Mouse (Mus musculus) CH12.LX (cell line): ENCODE measurements at regions not wholly inside any gene's neighbourhood (a gene's known extent, or its start where the extent isn't known, plus 50 kb on each side); places are given as distances from the start of the nearest gene placed in this dataset.

Experiments used
- DNase-seq: peaks from one replicate; pipeline ENCODE4 v3.0.0-alpha.2; 2013; ENCODE audit errors: extremely low read depth
- H3K27ac ChIP-seq: 2 replicates; pipeline ENCODE4 v1.5.1; 2012; ENCODE audit warnings: low read depth, mild to moderate bottlenecking, control low read depth, moderate library complexity; ENCODE audit not compliant: insufficient read depth
- H3K27me3 ChIP-seq: replicated peaks from 2 replicates; pipeline ENCODE3; 2012; ENCODE audit warnings: inconsistent platforms
- H3K36me3 ChIP-seq, 2 experiments: replicated peaks in 1 of 2; 2 replicates each; pipeline versions ENCODE3 to v1.6.1; 2012; ENCODE audit warnings: inconsistent platforms in 1 of 2, low read length in 1 of 2, mild to moderate bottlenecking in 1 of 2, mixed read lengths in 1 of 2, moderate library complexity in 1 of 2; ENCODE audit not compliant: control insufficient read depth in 1 of 2, insufficient read depth in 1 of 2
- H3K4me1 ChIP-seq, 2 experiments: 2 replicates each; pipeline ENCODE4 v1.6.1; 2012; ENCODE audit warnings: inconsistent platforms in 1 of 2, moderate library complexity in 1 of 2; ENCODE audit not compliant: insufficient read depth in 2 of 2, control insufficient read depth in 1 of 2
- H3K4me2 ChIP-seq: 2 replicates; pipeline ENCODE4 v1.6.1; 2012; ENCODE audit warnings: low read depth, mild to moderate bottlenecking, control low read depth; ENCODE audit not compliant: poor library complexity, insufficient read depth, severe bottlenecking
- H3K4me3 ChIP-seq, 3 experiments: fragments of 150-350 bp in 1 of 3; sonication (generic) in 1 of 3; replicated peaks in 1 of 3; 2 replicates each; pipeline versions ENCODE3 to v1.5.1; 2011 to 2012; ENCODE audit warnings: low read depth in 2 of 3, low read length in 2 of 3, mild to moderate bottlenecking in 2 of 3, moderate library complexity in 2 of 3, control low read depth in 1 of 3, improper control_type of control experiment in 1 of 3, inconsistent platforms in 1 of 3, mixed read lengths in 1 of 3; ENCODE audit not compliant: poor library complexity in 1 of 3
- H3K79me2 ChIP-seq: replicated peaks from 2 replicates; pipeline ENCODE4 v1.6.1; 2012; ENCODE audit warnings: mild to moderate bottlenecking, moderate library complexity; ENCODE audit not compliant: control insufficient read depth, poor library complexity, insufficient read depth, severe bottlenecking; ENCODE audit errors: extremely low read depth
- H3K9ac ChIP-seq: 2 replicates; pipeline ENCODE4 v1.6.1; 2012; ENCODE audit warnings: low read depth, mild to moderate bottlenecking, control low read depth, moderate library complexity; ENCODE audit not compliant: insufficient read depth
- H3K9me3 ChIP-seq: replicated peaks from 2 replicates; pipeline ENCODE3; 2012; ENCODE audit warnings: low read length, inconsistent platforms, mixed read lengths
- BHLHE40 ChIP-seq: IDR thresholded peaks from 2 replicates; pipeline ENCODE4 v1.6.1; 2011; ENCODE audit warnings: mild to moderate bottlenecking, low read depth, low read length, improper control_type of control experiment
- CHD1 ChIP-seq: IDR thresholded peaks from 2 replicates; pipeline ENCODE4 v1.6.1; 2012; ENCODE audit warnings: low read depth, low read length, improper control_type of control experiment, inconsistent platforms
- CHD2 ChIP-seq: IDR thresholded peaks from 2 replicates; pipeline ENCODE4 v1.6.1; 2011; ENCODE audit warnings: low read length, improper control_type of control experiment
- E2F4 ChIP-seq: IDR thresholded peaks from 2 replicates; pipeline ENCODE4 v1.6.1; 2011; ENCODE audit warnings: low read depth, low read length, improper control_type of control experiment; ENCODE audit not compliant: insufficient replicate concordance
- EP300 ChIP-seq: IDR thresholded peaks from 2 replicates; pipeline ENCODE4 v1.6.1; 2011; ENCODE audit warnings: low read length, improper control_type of control experiment
- GABPA ChIP-seq: IDR thresholded peaks from 2 replicates; pipeline ENCODE4 v1.6.1; 2012; ENCODE audit warnings: low read depth, low read length, improper control_type of control experiment, inconsistent platforms; ENCODE audit not compliant: insufficient replicate concordance
- HCFC1 ChIP-seq: IDR thresholded peaks from 2 replicates; pipeline ENCODE4 v1.6.1; 2012; ENCODE audit warnings: low read depth, mild to moderate bottlenecking, inconsistent platforms, low read length, improper control_type of control experiment
- KAT2A ChIP-seq: IDR thresholded peaks from 2 replicates; pipeline ENCODE4 v1.6.1; 2012; ENCODE audit warnings: low read length, improper control_type of control experiment, inconsistent platforms; ENCODE audit not compliant: insufficient replicate concordance
- MAFK ChIP-seq: IDR thresholded peaks from 2 replicates; pipeline ENCODE4 v1.6.1; 2011; ENCODE audit warnings: low read length, improper control_type of control experiment; ENCODE audit not compliant: insufficient replicate concordance
- MAX ChIP-seq: IDR thresholded peaks from 2 replicates; pipeline ENCODE4 v1.6.1; 2011; ENCODE audit warnings: low read length, improper control_type of control experiment
- MEF2A ChIP-seq: IDR thresholded peaks from 2 replicates; pipeline ENCODE4 v1.6.1; 2014; ENCODE audit warnings: low read depth, mild to moderate bottlenecking, inconsistent platforms, low read length, improper control_type of control experiment, borderline replicate concordance
- MXI1 ChIP-seq: IDR thresholded peaks from 2 replicates; pipeline ENCODE4 v1.6.1; 2011; ENCODE audit warnings: mild to moderate bottlenecking, low read depth, low read length, improper control_type of control experiment
- NELFE ChIP-seq: IDR thresholded peaks from 2 replicates; pipeline ENCODE4 v1.6.1; 2011; ENCODE audit warnings: low read depth, low read length, improper control_type of control experiment
- PAX5 ChIP-seq: IDR thresholded peaks from 2 replicates; pipeline ENCODE4 v1.6.1; 2012; ENCODE audit warnings: low read length, inconsistent platforms, mixed read lengths
- POLR2AphosphoS2 ChIP-seq: IDR thresholded peaks from 2 replicates; pipeline ENCODE4 v1.6.1; 2011; ENCODE audit warnings: low read depth, low read length, improper control_type of control experiment
- RAD21 ChIP-seq: IDR thresholded peaks from 2 replicates; pipeline ENCODE4 v1.6.1; 2011; ENCODE audit warnings: low read depth, mild to moderate bottlenecking, low read length, improper control_type of control experiment, moderate library complexity
- RCOR1 ChIP-seq: conservative IDR thresholded peaks from 2 replicates; pipeline ENCODE4 v1.6.1; 2012; ENCODE audit warnings: low read depth, mild to moderate bottlenecking, inconsistent platforms, low read length, improper control_type of control experiment
- TBP ChIP-seq: conservative IDR thresholded peaks from 2 replicates; pipeline ENCODE4 v1.6.1; 2011; ENCODE audit warnings: low read depth, low read length, improper control_type of control experiment
- TCF12 ChIP-seq: IDR thresholded peaks from 2 replicates; pipeline ENCODE4 v1.6.1; 2014; ENCODE audit warnings: low read depth, mild to moderate bottlenecking, inconsistent platforms, low read length, improper control_type of control experiment
- UBTF ChIP-seq: IDR thresholded peaks from 2 replicates; pipeline ENCODE4 v1.6.1; 2012; ENCODE audit warnings: low read depth, mild to moderate bottlenecking, inconsistent platforms, low read length, improper control_type of control experiment, moderate library complexity
- USF2 ChIP-seq: conservative IDR thresholded peaks from 2 replicates; pipeline ENCODE4 v1.6.1; 2011; ENCODE audit warnings: low read depth, low read length, improper control_type of control experiment
- ZC3H11A ChIP-seq: IDR thresholded peaks from 2 replicates; pipeline ENCODE4 v1.6.1; 2012; ENCODE audit warnings: low read depth, mild to moderate bottlenecking, inconsistent platforms, low read length, improper control_type of control experiment
- ZNF384 ChIP-seq: IDR thresholded peaks from 2 replicates; pipeline ENCODE4 v1.6.1; 2012; ENCODE audit warnings: low read depth, low read length, improper control_type of control experiment, inconsistent platforms
- dilution Hi-C: fragments of 300-500 bp; cut with MboI; formaldehyde crosslinking; loops from 2 replicates; pipeline ENCODE4 v1.14.3; 2020; ENCODE audit warnings: low sequenced_read_pairs; ENCODE audit not compliant: extremely low pct_unique_long_range_greater_than_20kb, extremely low pct_ligation_motif_present
- in situ Hi-C: fragments of 300-500 bp; cut with MboI; formaldehyde crosslinking; loops from 3 replicates; pipeline ENCODE4 v1.14.3; 2019; ENCODE audit warnings: low sequenced_read_pairs, low pct_ligation_motif_present, low pct_unique_long_range_greater_than_20kb, mixed read lengths

DNA sequence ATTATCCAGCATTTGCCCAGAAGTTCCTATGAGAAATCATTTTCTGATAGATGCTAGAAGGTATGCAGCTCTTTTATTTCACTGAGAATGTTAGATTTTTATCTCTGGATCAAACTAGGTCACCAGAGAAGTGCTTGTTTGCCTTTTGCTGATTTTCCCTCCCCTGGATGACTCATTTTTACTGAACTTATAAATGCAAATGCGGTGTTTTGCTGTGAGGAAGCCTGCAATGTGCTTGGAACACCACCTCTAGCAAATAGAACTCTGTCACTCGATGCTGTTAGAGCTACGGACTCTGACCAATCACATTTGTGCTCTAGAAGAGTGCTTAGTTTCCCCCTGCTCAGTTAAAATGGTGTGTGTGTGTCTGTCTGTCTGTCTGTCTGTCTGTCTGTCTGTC is 257.2 kb downstream of the Fzd1 start:
- Histone ChIP-seq H3K4me3 (no peak overlapping the region), H3K9ac (no peak overlapping the region), H3K9me3 (no peaks in the 10 kb centered on the region), H3K27ac (no peak overlapping the region), H3K79me2 (no peaks in the 10 kb centered on the region), H3K4me1 (no peaks in the 10 kb centered on the region), H3K4me2 (no peak overlapping the region)
- in situ Hi-C loops (no loop called here), dilution Hi-C loops (no loop called here)
- DNase-seq: no peak
- no peak for TF ChIP-seq POLR2AphosphoS2
- no peak for TF ChIP-seq MAFK
- no peak for TF ChIP-seq ZC3H11A
- no peak for TF ChIP-seq BHLHE40
- no peak for TF ChIP-seq UBTF
- TF ChIP-seq USF2: no peak
- no peak for TF ChIP-seq E2F4
- TF ChIP-seq MEF2A: no peak
- no peak for TF ChIP-seq MAX
- no peak for TF ChIP-seq CHD2
- no peak for TF ChIP-seq TBP
- TF ChIP-seq EP300: no peak
- no peak for TF ChIP-seq KAT2A
- no peak for TF ChIP-seq MXI1
- TF ChIP-seq, all 38 proteins: peak for 0
- no peaks in the 10 kb centered on the region for H3K36me3 ChIP-seq
- H3K27me3 ChIP-seq: no peaks in the 10 kb centered on the region

DNA sequence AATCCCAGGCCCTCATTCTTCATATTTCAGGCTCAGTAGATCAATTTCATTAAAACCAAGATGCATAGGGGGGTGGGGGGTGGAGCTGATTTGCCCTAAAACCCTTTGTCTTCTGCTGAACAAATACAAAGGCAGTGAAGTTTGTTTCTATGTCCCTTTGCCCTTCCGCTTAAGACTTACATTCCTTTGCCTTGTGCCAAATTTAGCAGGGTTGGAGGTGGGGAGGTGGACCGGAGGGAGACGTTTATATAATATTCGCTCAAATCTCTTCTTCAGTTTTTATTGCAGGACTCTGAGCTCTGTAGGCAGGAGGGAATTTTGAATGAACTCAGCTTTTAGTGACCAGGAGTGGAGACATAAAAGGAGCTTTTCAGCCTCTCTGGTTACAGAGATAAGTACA is 258.8 kb downstream of the Fzd1 start:
- H3K9me3 ChIP-seq: no peaks in the 10 kb centered on the region
- dilution Hi-C loops: no loop called here
- H3K27me3 ChIP-seq: no peaks in the 10 kb centered on the region
- H3K9ac ChIP-seq: no peak overlapping the region
- TF ChIP-seq UBTF (no peak), POLR2AphosphoS2 (no peak), PAX5 (no peak), BHLHE40 (no peak), USF2 (no peak), MAX (no peak), RAD21 (no peak), RCOR1 (no peak), NELFE (no peak), TCF12 (no peak), HCFC1 (no peak), ZNF384 (no peak), CHD2 (no peak), CHD1 (no peak), GABPA (no peak)
- in situ Hi-C loops: no loop called here
- DNase-seq: no peak
- H3K27ac ChIP-seq: no peak overlapping the region
- no peaks in the 10 kb centered on the region for H3K36me3 ChIP-seq
- H3K4me1 ChIP-seq: peaks cover 0 to 2% of the 10 kb centered on the region in 2 experiments; a peak in 2 of 4 replicates
- no peak overlapping the region for H3K4me3 ChIP-seq
- H3K4me2 ChIP-seq: no peak overlapping the region
- no peaks in the 10 kb centered on the region for H3K79me2 ChIP-seq
